Mouse (Mus musculus): ENCODE measurements around the gene Lrrc8a.

DNA sequence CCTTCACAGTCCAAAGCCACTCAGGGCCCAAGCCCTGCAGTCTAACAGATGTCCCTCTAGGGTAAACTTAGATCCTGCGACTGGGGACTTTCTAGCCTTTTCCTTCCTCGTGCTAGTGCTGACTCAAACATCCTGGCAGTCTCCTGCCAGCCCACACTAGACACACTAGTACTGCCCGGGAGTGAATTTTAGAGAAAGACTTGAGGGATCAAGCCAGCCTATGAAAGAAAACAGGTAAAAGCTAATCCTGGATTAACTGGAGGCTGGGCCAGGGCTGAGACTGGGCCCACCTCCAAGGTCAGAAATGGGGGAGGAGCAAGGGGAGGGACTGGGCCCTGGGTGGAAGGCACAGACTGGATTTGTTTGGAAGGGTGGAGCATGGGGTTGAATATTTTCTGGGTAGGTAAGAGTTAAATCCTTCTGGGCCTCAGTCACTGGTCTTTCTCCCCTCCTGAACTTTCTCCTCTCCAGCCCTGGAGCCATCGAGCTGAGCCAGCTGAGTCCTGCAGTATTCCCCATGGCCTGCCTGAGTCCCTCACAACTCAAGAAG lies 29.0 kb downstream of the Lrrc8a start:
- TF ChIP-seq CTCF (conservative IDR thresholded peaks at IDR 0.05; ENCODE audit: low read length) (no peak), NANOG (IDR thresholded peaks at IDR 0.05; ENCODE audit: borderline replicate concordance, low read length) (no peak)

Measured in E14TG2a.4 (cell line).